Mouse (Mus musculus) stomach, adult 2 months (tissue): Measurements from ENCODE around the gene Atrip. TPM values are rescaled to one million over a fixed set of nuclear protein-coding genes. Genes with fewer than 3 reads are reported as not detected.

Experiments
- polyA plus RNA-seq: library from polyadenylated mRNA; depleted of rRNA; stranded (reverse); fragments of >200 nt; gene quantifications from 2 replicates; pipeline ENCODE4 v1.2.3, GENCODE M21; 2012; rRNA removed

Atrip gene
- 5.3 and 8.5 TPM in 2 replicates for polyA plus RNA-seq

GRCm38 (mm10) chr9:109073661-109074573, at the start of gene Atrip:
TSS of gene Atrip (minus strand) at chr9:109074124.

GRCm38 (mm10) chr9:109095137-109095982, 21.4 kb upstream of the Atrip start, which contains the start of gene Plxnb1:
TSS of gene Plxnb1 (plus strand) at chr9:109095389.

GRCm38 (mm10) chr9:109082124-109082800, 8.3 kb upstream of the Atrip start, which contains the start of the genes Ccdc51 and Tma7:
TSS of gene Ccdc51 (plus strand) at chr9:109082493.
TSS of gene Tma7 (minus strand) at chr9:109082587.

GRCm38 (mm10) chr9:109059136-109059903, 14.6 kb downstream of the Atrip start, which contains the start of gene Trex1:
TSS of gene Trex1 (minus strand) at chr9:109059734.

GRCm38 (mm10) chr9:109038086-109038895, 35.6 kb downstream of the Atrip start, which contains the start of gene Shisa5:
TSS of gene Shisa5 (plus strand) at chr9:109038565.

Other genes with a start within 250 kb of the Atrip start
- gene Celsr3, start 247.8 kb downstream of the Atrip start, polyA plus RNA-seq: 0.62 and 1.5 TPM in 2 replicates
- gene Slc26a6, start 220.8 kb downstream of the Atrip start, polyA plus RNA-seq: 27.7 and 31.3 TPM in 2 replicates
- gene Tmem89, start 159.5 kb downstream of the Atrip start, polyA plus RNA-seq: 1.3 and 2.6 TPM in 2 replicates
- 444 and 570 TPM in 2 replicates for gene Uqcrc1, start 137.5 kb downstream of the Atrip start, polyA plus RNA-seq
- 4.0 and 9.4 TPM in 2 replicates for gene Col7a1, start 120.5 kb downstream of the Atrip start, polyA plus RNA-seq
- gene Ucn2, start 88.1 kb downstream of the Atrip start, polyA plus RNA-seq: 0.29 and 0.97 TPM in 2 replicates
- gene Pfkfb4, start 82.3 kb downstream of the Atrip start, polyA plus RNA-seq: 12.2 and 14.2 TPM in 2 replicates
- gene Shisa5, start 35.6 kb downstream of the Atrip start, polyA plus RNA-seq: 371 and 418 TPM in 2 replicates
- gene Trex1, start 14.4 kb downstream of the Atrip start, polyA plus RNA-seq: 42.3 and 70.1 TPM in 2 replicates
- 2.9 and 3.4 TPM in 2 replicates for gene Ccdc51, start 8.4 kb upstream of the Atrip start, polyA plus RNA-seq
- gene Tma7, start 8.5 kb upstream of the Atrip start, polyA plus RNA-seq: 2.6 and 3.2 TPM in 2 replicates
- 6.5 and 9.5 TPM in 2 replicates for gene Plxnb1, start 21.3 kb upstream of the Atrip start, polyA plus RNA-seq
- not detected in 2 replicates for gene Fbxw21, start 87.9 kb upstream of the Atrip start, polyA plus RNA-seq
- gene Fbxw13, start 121.9 kb upstream of the Atrip start, polyA plus RNA-seq: not detected in 2 replicates
- gene Fbxw20, start 160.6 kb upstream of the Atrip start, polyA plus RNA-seq: not detected in 2 replicates
- gene Fbxw14, start 213.6 kb upstream of the Atrip start, polyA plus RNA-seq: not detected in 2 replicates